Mouse (Mus musculus): ENCODE data around the gene Hsph1.

Hsph1 gene

DNA sequence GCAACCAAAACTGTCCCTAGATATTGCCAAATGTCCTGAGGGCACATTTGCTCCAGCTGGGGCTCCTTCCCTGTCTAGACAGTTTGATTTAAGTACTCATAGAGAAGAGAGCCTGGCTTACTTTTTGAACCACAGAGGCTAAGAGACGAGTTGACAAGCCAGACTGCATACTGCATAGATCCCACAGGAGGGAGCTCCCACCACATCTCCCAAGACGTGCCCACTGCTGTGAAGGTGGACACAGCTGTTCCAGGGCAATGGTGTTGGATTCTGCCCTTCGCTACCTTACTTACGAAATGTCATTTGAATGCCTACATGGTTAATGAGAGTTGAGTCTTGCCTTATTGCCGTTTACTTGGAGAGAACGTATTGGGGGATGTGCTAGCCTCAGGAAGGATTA is 6.2 kb upstream of the Hsph1 start:
- no peak for DNase-seq (ENCODE audit: low spot score in 2 of 2)

DNA sequence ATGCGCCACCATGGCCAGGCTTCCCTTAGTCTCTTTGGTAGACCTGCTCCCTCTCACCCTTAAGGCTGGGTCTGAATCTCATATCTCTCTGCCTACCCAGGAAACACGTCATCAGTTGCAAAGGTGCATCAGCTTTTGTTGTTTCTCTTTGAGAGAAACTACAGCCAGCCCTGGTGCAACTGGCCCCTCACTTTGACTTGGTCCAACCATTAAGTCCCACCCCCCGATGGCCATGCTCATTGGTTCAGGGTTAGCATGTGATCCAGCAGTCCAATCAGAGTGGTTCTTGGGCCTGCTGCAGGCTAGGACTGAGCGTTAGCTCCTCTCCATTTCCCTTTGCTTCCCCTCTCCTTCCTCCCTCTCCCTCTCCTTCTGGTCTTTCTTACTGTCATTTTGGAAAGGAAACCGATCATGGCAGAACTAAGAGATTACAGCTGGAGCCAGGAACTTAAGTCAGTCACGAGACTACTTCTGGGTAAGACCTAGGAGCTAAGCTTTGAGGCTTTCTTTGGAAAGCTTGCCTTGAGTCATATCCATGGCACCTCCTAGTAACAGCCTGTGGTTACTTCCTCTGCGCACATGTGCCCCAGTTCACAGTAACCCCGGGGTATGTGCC is 5.2 kb upstream of the Hsph1 start:
- DNase-seq (ENCODE audit: low spot score in 2 of 2): no peak

DNA sequence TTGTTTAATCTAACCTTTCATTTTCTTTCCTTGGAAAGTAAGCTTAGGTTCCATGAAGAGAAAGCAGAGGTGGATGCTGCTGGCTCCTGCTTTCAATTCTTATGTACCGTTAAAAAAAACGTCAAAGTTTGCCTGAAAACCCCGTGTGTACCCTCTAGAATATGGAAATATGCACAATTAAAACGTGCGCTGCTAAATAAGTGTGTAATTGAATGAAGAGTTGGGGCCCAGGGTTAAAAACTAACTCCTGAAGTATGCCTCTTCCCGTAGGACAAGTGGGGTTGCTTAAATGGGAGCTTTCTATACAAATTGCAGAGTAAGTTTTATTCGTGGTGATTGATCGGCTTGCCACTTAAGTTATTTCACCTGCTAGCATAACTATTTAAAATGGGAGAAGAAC is 1.1 kb upstream of the Hsph1 start:
- DNase-seq (ENCODE audit: low spot score in 2 of 2): no peak

DNA sequence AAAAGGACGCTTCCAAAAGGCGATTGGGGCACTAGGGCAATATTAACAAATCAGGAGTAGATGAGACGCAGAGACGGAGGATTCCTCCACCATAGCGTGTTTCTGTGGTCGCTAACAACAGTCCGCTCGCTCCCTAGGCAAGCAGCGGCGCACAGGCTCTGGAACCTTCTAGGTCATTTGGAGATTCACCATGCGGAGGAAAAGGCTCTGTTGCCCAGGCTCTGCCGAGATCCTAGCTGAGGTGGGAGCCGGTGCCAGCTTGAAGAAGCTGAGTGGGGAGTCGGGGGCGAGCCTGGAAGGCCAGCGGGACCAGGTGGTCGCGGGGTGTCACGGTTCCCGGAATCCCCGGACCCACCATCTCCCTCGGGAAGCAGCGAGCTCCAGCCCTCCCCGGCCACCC is 620 bp downstream of the Hsph1 start:
- DNase-seq (ENCODE audit: low spot score in 2 of 2): no peak

DNA sequence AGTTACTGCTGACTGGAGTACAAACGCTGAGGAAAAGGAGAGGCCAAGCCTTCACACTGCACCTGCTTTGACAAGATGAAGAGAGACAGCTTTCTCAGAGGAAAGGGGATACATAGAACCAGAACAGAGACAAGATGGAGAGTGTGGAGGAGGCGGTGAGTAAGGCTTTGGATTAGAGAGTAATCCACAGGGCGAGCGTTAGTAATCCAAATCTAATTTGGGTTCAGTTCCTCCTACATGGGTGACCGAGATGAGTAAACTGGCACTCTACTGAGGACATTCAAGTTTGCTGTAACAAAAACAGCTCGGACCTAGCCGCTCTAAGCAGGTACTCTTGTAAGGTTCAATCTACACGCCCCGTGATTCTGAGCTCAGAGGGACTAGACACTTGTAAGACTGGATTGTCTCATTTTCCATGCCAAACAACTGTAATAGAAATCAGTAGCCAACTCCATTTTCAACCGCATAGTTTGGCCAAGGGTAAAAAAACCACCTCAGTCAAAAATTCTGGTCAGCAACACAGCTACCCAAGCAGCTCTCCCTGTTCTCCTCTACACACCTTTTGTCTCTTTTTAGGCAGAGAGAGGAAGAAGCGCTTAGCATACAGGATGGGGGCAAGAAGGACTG is 1.7 kb downstream of the Hsph1 start:
- no peak for DNase-seq (ENCODE audit: low spot score in 2 of 2)

DNA sequence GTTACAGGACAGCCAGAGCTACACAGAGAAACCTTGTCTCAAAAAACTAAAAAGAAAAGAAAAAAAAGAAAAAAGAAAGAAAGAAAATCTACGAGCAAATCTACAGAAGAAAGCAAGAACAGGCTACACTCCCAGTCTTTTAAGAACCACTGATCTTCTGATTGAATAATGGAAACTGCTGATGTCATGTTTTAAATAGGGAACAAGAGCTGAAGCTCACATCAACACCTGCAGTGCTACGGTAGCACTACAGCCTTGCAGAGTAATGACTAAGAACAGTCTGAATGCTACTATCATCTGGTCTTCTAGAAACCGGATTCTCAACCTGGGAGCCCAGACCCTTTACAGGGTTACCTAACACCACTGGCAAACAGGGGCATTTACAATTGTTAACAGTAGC is 10.6 kb downstream of the Hsph1 start:
- DNase-seq (ENCODE audit: low spot score in 2 of 2): no peak

DNA sequence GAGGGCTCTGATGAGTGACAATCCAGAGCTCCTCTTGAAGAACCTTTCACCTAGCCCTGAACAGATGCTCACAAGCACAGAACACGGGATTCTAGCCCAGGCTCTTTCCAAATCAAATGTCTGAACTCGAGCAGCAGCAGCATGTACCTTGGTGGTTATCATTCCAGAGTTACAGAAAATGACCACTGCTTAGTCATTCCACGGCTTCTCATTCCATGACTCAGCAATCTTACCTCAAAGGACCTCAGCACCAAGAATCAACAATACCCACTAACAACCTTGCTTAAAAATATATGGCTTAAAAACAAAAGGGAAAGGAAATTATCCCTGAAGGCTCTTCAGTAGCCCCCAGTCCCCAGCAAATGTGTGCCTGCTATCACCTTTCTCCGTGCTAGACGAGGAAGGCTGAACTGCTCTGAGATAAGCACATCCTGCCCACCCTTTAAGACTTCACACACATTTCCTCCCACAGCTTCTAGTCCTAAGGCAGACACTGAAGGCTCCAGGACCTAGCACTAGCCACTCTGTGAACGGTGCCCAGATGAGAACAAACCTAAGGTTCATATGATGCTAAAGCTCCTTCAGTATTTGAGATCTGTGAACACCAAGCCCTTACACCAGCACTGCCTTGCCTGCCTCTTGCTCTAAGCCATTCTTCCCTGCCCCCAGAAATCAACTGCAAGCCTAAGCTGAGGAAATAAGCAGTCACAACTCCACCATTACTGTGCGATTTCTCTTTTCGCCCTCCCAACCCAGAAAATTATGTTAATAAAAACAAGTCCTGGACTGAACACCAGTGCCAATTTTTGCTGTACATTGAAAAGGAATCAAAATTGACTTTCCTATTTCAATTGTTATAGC is 12.1 kb downstream of the Hsph1 start:
- DNase-seq (ENCODE audit: low spot score in 2 of 2): no peak

DNA sequence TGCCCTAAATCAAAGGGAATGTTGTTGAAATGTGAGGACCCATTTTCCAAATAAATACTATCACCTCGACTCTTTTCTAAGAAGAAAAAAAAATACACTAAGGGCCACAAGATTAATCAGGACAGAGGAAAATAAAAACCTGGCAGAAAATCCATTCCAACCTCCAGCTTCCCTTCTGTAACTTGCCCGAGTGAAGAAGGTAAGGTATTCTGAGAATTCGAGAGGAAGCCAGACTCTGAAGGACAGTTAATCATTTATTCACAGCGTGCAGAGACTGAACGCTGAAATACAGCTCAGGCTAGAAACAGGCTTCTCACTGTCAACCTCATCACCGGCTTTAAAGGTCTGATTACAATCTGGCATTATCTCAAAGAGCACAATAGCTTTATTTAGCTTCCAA is 13.5 kb downstream of the Hsph1 start:
- DNase-seq (ENCODE audit: low spot score in 2 of 2): no peak

DNA sequence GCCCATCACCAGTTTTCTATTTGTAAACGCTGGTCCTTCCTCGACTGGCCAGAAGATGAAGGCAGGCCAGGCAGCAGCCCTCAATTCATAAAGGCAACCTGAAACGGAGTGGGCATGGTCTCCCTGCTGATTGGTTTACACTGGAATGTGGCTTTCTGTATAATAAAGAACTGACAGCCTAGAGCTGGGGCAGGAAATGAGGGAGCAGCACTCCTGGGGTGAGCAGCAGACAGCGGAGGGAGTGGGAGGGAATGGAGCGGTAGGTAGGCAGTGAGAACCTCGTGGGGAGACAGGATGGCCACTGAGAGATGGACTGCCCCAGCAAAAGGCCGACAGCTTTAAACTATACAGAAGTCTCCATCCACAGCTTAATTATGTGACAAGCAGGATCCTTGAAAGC is 14.0 kb downstream of the Hsph1 start:
- DNase-seq (ENCODE audit: low spot score in 2 of 2): no peak

DNA sequence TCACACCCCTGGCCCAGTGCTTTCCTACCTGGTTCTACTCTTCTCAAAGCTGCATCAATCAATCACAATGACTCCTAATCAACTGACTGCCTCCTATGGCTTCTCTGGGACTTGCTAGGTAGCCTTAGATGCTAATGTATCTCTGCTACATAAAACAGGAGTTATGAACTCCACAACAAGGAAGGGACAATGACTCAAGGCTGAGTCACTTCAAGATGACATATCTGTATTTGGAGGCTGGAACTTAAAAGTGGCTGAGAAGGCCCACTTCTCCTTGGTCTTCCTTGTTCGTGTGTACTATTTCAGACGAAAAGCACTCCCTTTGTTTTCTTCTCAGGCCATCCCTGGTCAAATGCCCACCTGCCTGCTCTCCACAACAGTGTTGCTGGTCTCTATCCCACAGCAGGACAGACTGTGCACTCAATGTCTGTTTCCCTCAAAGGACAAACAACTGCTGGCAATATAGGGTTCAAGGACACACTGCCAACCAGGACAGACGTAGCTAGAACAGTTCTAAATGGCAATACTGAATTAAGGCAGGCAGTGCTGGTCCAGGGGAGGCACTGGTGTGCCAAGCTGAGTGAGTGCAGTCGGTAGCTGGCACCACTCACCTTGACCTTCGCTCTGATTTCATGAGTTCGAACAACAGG is 18.3 kb downstream of the Hsph1 start:
- DNase-seq (ENCODE audit: low spot score in 2 of 2): no peak

DNA sequence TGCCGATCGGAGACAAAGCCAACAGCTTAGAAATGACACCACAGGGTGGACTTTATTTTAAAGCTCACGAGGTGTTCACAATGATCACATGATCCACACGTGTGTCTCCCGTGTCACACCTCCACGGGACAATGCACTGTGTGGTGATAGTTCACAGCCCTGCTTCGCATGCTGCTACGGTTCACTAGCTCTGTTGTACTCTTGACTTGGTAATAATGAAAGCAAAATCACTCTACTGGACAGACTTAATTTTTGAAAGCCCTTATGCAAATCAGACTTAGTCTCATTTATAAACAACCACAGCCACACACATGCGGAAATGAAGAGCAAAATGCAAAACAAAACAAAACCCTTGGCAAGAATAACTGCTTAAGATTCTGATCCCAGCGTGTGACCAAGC is 19.4 kb downstream of the Hsph1 start:
- no peak for DNase-seq (ENCODE audit: low spot score in 2 of 2)

DNA sequence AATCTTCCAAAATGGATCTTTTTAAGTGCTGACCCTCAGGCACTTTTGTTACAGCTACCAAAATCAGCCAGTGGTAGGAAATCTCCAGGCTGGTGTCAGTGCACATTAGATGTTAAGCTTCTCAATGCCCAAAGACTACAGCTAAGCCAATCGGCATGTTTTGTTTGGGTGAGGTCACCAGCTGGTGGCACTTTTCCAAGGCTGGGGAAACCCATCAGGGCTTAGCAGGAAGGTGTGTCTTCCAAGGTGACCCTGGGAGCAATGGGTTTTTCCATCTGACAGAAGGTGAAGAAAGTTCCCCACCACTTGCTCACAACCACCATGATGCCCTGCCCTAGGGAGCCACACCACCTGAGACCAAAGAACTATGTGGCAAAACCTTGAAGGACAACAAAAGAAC is 20.0 kb downstream of the Hsph1 start:
- DNase-seq (ENCODE audit: low spot score in 2 of 2): no peak

DNA sequence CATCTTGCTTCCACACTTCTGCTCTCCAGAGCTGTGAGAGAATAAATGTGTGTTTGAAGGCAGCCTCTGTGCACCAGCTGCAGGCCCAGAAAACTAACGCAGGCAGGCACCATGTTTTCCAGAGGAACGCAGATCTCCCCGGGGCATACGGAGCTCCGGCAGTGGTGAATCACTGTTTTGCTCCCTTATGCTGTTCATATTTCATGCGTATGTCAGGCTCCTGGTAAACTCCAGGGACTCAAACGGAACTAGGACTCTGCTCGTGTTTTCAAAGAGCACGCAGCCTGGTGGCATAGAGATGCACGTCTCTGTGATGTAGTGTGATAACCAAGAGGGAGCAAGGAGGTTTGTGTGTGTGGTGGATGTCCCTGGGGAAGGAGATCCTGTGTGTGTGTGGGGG is 23.4 kb downstream of the Hsph1 start:
- peak in 1 of 2 experiments; percentile 29 for DNase-seq (ENCODE audit: low spot score in 2 of 2)

DNA sequence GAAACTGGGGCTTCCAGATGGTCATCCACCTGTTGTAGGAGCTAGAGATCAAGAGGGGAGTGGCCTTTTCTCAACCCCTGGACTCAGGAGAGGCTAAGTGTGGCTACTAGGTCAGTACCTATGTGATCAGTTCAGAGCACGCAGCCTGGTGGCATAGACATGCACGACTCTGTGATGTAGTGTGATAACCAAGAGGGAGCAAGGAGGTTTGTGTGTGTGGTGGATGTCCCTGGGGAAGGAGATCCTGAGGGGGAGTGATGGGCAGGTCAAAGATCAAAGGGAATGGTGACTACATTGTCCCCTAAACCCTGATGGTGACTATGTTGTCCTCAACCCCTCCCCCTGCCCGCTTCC is 24.0 kb downstream of the Hsph1 start:
- no peak for DNase-seq (ENCODE audit: low spot score in 2 of 2)

DNA sequence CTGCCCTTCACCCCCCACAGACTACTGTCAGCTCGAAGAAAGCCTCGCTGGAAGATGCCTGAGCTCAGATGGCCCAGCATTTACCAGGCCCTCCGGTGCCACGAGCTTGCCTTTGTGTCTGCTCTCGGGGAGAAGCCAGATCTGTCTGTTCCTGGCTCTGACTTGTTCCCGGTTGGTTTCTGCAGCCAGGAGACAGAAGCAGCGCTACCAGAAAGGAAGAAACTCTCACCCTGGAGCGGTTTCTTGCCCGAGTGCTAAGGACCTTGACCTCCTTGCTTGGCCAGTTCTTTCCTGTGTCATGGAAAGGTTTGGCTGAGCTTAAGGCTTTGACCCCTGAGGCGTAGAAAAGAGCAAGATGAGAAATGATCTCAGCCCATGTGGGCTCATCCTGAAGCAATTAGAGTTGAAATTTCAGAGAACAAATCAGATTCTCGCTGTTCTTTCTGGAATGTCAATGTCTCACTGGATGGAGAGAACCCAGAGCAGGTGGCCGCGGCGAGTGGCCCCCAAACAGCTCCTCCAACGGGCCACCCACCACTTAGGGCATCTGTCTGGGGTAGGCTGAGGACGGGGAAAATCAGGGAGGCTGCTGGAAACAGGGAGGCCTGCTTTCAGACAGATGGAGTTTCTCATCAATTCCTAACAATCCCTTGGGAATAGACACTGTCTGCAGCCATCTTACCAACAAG is 24.6 kb downstream of the Hsph1 start:
- no peak for DNase-seq (ENCODE audit: low spot score in 2 of 2)

DNA sequence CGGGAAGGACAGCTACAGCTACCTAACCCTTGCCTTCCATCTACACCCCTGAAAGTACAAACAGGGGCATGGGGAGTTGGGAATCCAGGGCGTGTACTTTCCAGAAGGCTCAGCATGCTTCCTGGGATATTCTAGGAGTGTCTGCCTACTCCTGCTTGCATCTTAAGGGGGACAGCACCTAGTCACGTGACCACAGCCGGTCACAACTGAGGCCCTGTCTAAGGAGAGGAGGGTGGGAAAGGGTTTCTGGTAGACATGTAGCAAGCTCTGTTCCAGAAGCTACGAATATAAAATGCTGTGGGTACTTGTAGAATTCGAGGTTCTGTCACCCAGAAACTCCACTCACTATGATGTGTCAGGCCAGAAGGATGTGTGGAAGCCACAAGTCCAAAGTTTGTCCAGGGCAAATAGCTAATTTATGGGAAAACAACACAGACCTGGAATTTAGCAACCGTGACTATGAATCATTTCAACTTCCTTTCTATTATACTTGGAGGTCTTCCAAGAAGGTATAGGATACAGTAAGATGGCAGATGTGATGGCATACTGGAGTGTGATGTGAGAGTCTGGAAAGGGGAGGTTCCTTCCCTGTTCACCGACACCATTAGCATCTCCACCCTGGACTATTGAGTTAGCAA is 29.0 kb downstream of the Hsph1 start:
- DNase-seq (ENCODE audit: low spot score in 2 of 2): no peak

DNA sequence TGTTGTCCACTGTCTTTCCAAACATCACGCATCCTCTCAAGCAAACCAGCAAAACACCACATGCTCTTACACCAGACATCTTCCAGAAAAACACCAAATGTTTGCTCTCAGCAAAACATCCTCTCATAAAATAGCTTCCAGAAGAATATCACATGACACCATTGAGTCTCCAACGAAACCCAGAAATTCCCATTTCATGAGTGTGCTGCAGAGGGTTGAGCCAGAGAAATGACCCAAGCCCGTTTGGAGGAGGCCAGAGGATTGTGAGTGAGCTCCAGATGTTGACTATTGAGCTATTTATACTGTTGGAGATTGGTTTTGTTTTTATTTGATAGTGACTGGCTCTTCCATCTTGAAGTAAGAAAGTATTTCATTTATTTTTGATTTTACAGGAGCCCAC is 32.9 kb downstream of the Hsph1 start:
- DNase-seq (ENCODE audit: low spot score in 2 of 2): no peak

DNA sequence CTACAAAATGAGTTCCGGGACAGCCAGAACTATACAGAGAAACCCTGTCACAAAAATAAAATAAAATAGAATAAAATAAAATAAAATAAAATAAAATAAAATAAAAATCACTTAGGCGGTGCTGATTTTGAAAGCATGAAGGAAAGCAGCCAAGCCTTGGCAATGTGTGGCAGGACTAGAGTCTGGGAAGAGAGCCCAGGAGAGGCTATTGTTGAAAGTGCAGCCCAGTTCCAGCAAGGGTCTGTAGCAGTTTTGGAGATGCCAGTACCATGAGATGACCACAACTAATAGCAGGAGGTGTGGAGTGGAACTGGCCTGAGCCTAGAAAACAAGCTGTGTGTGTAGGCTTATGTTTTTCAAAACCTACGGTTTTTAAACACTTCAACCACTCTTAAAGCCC is 34.2 kb downstream of the Hsph1 start:
- DNase-seq (ENCODE audit: low spot score in 2 of 2): no peak

DNA sequence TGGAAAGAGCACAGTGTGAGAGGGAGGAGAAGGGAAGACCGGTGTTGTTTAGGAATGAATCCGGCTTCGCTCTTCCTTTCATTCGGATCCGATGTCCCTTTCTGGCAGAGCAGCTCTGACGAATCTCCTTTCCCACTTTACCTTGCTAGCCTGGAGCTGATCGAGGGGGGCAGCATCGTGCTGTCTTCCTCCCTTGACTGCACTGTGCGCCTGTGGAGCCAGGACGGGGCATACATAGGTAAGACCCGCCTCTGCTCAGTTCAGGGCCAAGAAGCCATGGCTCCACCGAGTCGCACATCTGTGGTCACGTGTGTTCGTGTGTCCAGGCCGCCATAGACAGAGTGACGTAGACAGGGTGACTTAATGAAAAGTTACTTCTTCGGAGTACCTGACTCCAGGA is 38.8 kb downstream of the Hsph1 start:
- no peak for DNase-seq (ENCODE audit: low spot score in 2 of 2)

DNA sequence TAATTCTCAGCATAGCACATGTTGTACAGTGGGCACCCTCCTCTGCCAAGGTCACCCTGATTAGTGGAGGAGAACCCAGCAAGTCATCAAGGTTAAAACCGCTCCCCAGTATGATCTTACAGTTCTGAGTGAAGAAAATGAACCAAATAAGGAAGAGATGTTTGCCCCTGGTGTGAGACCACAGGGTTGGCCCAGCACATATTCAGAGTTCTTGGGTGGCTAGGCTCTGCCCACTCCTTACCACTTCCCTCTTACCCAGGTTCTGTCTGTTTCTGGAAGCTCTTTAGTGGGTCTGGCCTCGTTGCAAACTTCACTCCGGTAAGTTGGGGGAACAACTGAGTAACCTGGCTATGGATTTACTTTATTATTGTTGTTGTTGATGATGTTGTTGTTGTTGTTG is 42.0 kb downstream of the Hsph1 start:
- DNase-seq (ENCODE audit: low spot score in 2 of 2): no peak

DNA sequence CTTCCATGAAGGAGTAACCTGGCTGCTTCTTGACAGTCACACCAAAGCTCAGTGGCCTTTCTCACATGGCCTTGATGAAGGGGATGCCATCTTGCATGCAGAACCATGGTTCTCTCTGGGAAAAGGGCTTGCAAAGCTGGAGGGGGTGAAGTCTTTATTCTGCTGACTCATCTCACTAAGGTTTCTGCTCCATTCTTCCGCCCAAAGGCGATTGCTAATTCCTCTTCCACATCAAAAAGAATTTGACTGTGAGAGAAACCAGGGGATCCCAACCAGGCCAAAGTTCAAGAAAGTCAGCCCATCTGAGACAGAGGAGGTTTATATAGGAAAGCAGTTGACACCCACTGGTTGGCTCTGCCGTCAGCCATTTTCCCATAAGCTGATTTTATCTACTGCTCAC is 46.2 kb downstream of the Hsph1 start:
- DNase-seq (ENCODE audit: low spot score in 2 of 2): no peak
